Mouse (Mus musculus) liver, embryonic 16.5 days (tissue): ENCODE data around the gene Zfp1. TPM values are rescaled to one million over a fixed set of nuclear protein-coding genes. Genes with fewer than 3 reads are reported as not detected.

Experiments
- ATAC-seq: fragments of 200-750 bp; cut with Nextera tagmentation; 2 replicates; pipeline ENCODE4 v1.8.0; 2017; ENCODE audit warnings: low read depth, mild to moderate bottlenecking, moderate number of reproducible peaks, moderate library complexity
- H3K27ac ChIP-seq: fragments of 300-500 bp; sonication (generic); 2 replicates; pipeline ENCODE4 v1.5.1; 2014; ENCODE audit warnings: mild to moderate bottlenecking, low read length
- H3K27me3 ChIP-seq: fragments of 300-500 bp; sonication (generic); 2 replicates; pipeline ENCODE4 v1.6.1; 2014; ENCODE audit warnings: low read depth, low read length, mixed read lengths; ENCODE audit not compliant: control insufficient read depth, insufficient read depth
- H3K36me3 ChIP-seq: fragments of 300-500 bp; sonication (generic); 2 replicates; pipeline ENCODE4 v1.6.1; 2014; ENCODE audit warnings: mild to moderate bottlenecking; ENCODE audit not compliant: control insufficient read depth, insufficient read depth
- H3K4me1 ChIP-seq: fragments of 300-500 bp; sonication (generic); 2 replicates; pipeline ENCODE4 v1.6.1; 2014; ENCODE audit warnings: low read depth, low read length, mixed read lengths; ENCODE audit not compliant: control insufficient read depth
- H3K4me2 ChIP-seq: fragments of 300-500 bp; sonication (generic); 2 replicates; pipeline ENCODE4 v1.6.1; 2014; ENCODE audit warnings: low read depth, low read length, mixed read lengths
- H3K4me3 ChIP-seq: fragments of 300-500 bp; sonication (generic); 2 replicates; pipeline ENCODE4 v1.5.1; 2014; ENCODE audit warnings: low read depth, mild to moderate bottlenecking, low read length
- H3K9ac ChIP-seq: fragments of 300-500 bp; sonication (generic); 2 replicates; pipeline ENCODE4 v1.6.1; 2014; ENCODE audit warnings: low read depth, low read length
- H3K9me3 ChIP-seq: fragments of 300-500 bp; sonication (generic); replicated peaks from 2 replicates; pipeline ENCODE4 v1.6.1; 2016; ENCODE audit warnings: low read length; ENCODE audit not compliant: control insufficient read depth
- WGBS: fragments of 180-500 bp; shearing (Covaris S2); extraction: QIAGEN DNeasy Blood & Tissue Kit; methylation state at CpG from one replicate; pipeline ENCODE4 v1.1.7; 2014; ENCODE audit not compliant: insufficient replicate concordance; 5-methylcytosine and 5-hydroxymethylcytosine counted together
- microRNA-seq: library from miRNA; unstranded; fragments of <30 nt; microRNA quantifications from one replicate; pipeline ENCODE4, GENCODE M21; 2016
- polyA plus RNA-seq: library from polyadenylated mRNA; unstranded; fragments of >200 nt; fragmentation: Nextera tagmentation; extraction: Ambion mirVana; gene quantifications from 2 replicates; pipeline ENCODE4 v1.2.1, GENCODE M21; 2015

Zfp1 gene
- polyA plus RNA-seq, 1 experiment from 2014 or later, result 4.0 TPM

DNA sequence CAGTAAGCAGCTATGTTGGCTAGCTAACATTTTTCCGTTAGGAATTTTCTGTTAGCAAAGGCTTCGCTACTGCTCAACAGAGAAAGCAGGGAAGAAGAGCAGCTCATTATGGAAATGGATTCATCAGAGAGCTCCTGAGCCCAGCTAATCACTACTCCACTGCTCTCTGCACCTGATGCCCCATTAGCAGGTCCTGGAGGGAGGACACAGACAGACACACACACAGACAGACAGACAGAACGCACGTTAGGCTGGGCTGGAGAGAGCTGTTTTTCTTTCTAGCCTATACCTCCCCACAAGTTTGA is 74.2 kb downstream of the Zfp1 start:
- Histone ChIP-seq H3K27ac (peak overlapping the region; percentile 22; the same call in 1 of the 2 replicates), H3K4me1 (peaks cover 19% of the 10 kb centered on the region), H3K9me3 (no peaks in the 10 kb centered on the region), H3K36me3 (no peaks in the 10 kb centered on the region; the same call in 1 of the 2 replicates), H3K4me2 (no peak overlapping the region), H3K27me3 (no peaks in the 10 kb centered on the region), H3K4me3 (no peak overlapping the region), H3K9ac (no peak overlapping the region)
- no peak for ATAC-seq
- 58% methylated on average over 4 of the region's 4 CpGs for WGBS

DNA sequence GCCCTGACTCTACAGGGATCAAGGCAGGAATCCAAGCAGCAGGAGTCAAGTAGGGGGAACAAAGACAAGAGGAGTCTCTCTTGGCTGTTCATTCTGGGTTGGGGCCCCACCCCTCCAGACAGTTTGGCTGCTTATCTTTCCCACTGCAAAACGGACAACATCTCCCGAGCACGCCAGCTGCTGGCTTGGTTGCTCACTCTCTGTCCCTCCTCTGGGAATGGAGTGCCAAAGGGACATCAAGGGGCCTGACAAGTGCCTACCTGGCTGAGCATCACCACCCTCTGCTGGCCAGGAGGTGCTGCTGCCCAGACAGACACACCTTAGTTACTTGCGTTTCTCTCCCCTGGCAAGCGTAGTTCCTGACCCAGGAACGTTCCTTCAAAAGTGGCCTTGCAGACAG is 74.7 kb downstream of the Zfp1 start:
- WGBS, result 29% methylated on average over 6 of the region's 6 CpGs
- no peak overlapping the region for H3K9ac ChIP-seq
- H3K27ac ChIP-seq, result 0 out of 2 replicates have a peak overlapping the region, but pooled peaks have one; percentile 22
- no peaks in the 10 kb centered on the region; the same call in 1 of the 2 replicates for H3K36me3 ChIP-seq
- ATAC-seq, result no peak
- H3K27me3 ChIP-seq, result no peaks in the 10 kb centered on the region
- H3K4me3 ChIP-seq, result no peak overlapping the region
- H3K9me3 ChIP-seq, result no peaks in the 10 kb centered on the region
- H3K4me1 ChIP-seq, result peaks cover 19% of the 10 kb centered on the region
- H3K4me2 ChIP-seq, result no peak overlapping the region

DNA sequence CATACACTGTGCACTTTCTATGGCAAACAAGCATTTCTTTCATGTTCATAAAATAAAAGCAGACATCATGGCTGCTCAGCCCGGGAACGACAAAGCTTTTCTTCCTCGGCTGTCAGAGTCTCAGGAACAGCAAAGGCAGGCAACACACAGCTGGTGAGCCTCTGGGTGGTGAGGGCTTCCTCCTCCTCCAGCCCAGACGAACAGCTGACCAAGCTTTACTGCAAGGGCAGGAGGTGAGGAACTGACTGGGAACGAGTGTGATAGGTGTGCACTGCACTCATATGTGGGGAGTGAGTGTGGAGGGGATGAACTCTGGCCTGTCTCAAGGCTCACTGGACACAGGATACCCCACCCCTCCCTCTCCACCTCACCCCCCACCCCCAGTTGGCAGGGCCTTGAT is 75.7 kb downstream of the Zfp1 start:
- H3K4me2 ChIP-seq, result no peak overlapping the region
- no peak overlapping the region for H3K4me3 ChIP-seq
- no peak overlapping the region for H3K27ac ChIP-seq
- no peaks in the 10 kb centered on the region for H3K9me3 ChIP-seq
- peaks cover 19% of the 10 kb centered on the region for H3K4me1 ChIP-seq
- no peak overlapping the region for H3K9ac ChIP-seq
- no peaks in the 10 kb centered on the region for H3K27me3 ChIP-seq
- 37% methylated on average over 5 of the region's 5 CpGs for WGBS
- no peaks in the 10 kb centered on the region; the same call in 1 of the 2 replicates for H3K36me3 ChIP-seq
- ATAC-seq, result no peak

DNA sequence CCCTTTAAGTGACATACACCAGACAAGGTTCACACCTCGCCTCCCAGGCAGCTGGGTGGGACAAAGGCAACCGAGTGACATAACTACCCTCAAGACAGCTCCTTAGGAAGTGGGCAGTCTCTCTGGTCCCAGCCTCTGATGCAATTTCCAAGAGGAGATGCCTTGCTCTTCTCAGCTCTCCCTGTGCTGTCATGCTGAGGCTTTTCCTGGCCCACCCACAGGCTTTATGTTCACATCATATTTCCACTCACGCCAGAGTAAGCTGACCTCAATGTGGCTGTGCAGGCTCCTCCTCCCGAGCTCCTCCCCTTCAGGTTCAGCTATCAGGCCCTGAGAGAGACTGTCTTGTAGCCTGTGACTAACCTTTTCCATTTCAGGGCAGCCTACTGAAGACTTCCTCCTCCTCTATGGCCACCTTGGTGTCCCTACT is 76.9 kb downstream of the Zfp1 start:
- H3K36me3 ChIP-seq, result no peaks in the 10 kb centered on the region
- H3K27ac ChIP-seq, result no peak overlapping the region
- 27% methylated on average over 4 of the region's 4 CpGs for WGBS
- no peak for ATAC-seq
- H3K4me3 ChIP-seq, result no peak overlapping the region
- H3K9me3 ChIP-seq, result no peaks in the 10 kb centered on the region
- no peak overlapping the region for H3K4me2 ChIP-seq
- peaks cover 21% of the 10 kb centered on the region for H3K4me1 ChIP-seq
- H3K9ac ChIP-seq, result no peak overlapping the region
- no peaks in the 10 kb centered on the region; the same call in 1 of the 2 replicates for H3K27me3 ChIP-seq

Small RNAs within 50 kb of the gene (microRNA-seq; reads per million reads assigned to microRNA genes)
- gene Mir7076, result not detected

Other genes with a start within 250 kb of the Zfp1 start
- 0.13 TPM in 1 of 2 replicates, not detected in the other for gene Fa2h, start 249.6 kb upstream of the Zfp1 start, polyA plus RNA-seq
- gene Wdr59, start 121.3 kb upstream of the Zfp1 start, polyA plus RNA-seq, result 1.7 and 2.0 TPM in 2 replicates
- 3.6 and 4.8 TPM in 2 replicates for gene Znrf1, start 107.3 kb upstream of the Zfp1 start, polyA plus RNA-seq
- 0.34 and 0.57 TPM in 2 replicates for gene Ldhd, start 13.0 kb upstream of the Zfp1 start, polyA plus RNA-seq
- gene Ctrb1, start 47.6 kb downstream of the Zfp1 start, polyA plus RNA-seq, result 7.7 and 58.8 TPM in 2 replicates
- gene Bcar1, start 100.4 kb downstream of the Zfp1 start, polyA plus RNA-seq, result 9.5 and 13.1 TPM in 2 replicates
- 63.2 and 67.8 TPM in 2 replicates for gene Cfdp1, start 210.9 kb downstream of the Zfp1 start, polyA plus RNA-seq
- gene Tmem170, start 233.3 kb downstream of the Zfp1 start, polyA plus RNA-seq, result 4.2 and 4.4 TPM in 2 replicates